Mouse (Mus musculus): ENCODE measurements around the gene Kctd15. TPM values are rescaled to one million over a fixed set of nuclear protein-coding genes. Genes with fewer than 3 reads are reported as not detected.

The Kctd15 gene
- total RNA-seq, 2 experiments from 2014 or later, result 16.0 to 16.2 TPM

- intact Hi-C loops (cut with DNase I), result loop anchor here (1.0 to 10.0 kb wide), 3 partner anchors 233 to 593 kb away; no protein-coding TSS in a partner anchor
- DNase-seq (ENCODE audit: low spot score in 2 of 2), result peak; percentile 91 to 95
These were observed 15.4 kb upstream of the Kctd15 start for GRCm38 (mm10) chr7:34671911-34672310.

GRCm38 (mm10) chr7:34670778-34671177, 14.2 kb upstream of the Kctd15 start:
- DNase-seq (ENCODE audit: low spot score in 2 of 2), result no peak
- intact Hi-C loops (cut with DNase I), result loop anchor here (10.0 kb wide), 1 partner anchor 594 kb away; no protein-coding TSS in a partner anchor

- DNase-seq (ENCODE audit: low spot score in 2 of 2), result no peak
- intact Hi-C loops (cut with DNase I), result no loop called here
These were observed 12.8 kb upstream of the Kctd15 start for GRCm38 (mm10) chr7:34669336-34669735.

- DNase-seq (ENCODE audit: low spot score in 2 of 2), result no peak
- intact Hi-C loops (cut with DNase I), result no loop called here
These were observed 11.3 kb upstream of the Kctd15 start for GRCm38 (mm10) chr7:34667874-34668273.

GRCm38 (mm10) chr7:34663145-34663544, 6.6 kb upstream of the Kctd15 start:
- no peak for DNase-seq (ENCODE audit: low spot score in 2 of 2)
- intact Hi-C loops (cut with DNase I), result no loop called here

- intact Hi-C loops (cut with DNase I), result no loop called here
- no peak for DNase-seq (ENCODE audit: low spot score in 2 of 2)
These were observed 5.7 kb upstream of the Kctd15 start for GRCm38 (mm10) chr7:34662227-34662626.

- intact Hi-C loops (cut with DNase I), result loop anchor here (5.0 kb wide), 1 partner anchor 167 kb away; no protein-coding TSS in a partner anchor
- DNase-seq (ENCODE audit: low spot score in 2 of 2), result no peak
These were observed 3.0 kb upstream of the Kctd15 start for GRCm38 (mm10) chr7:34659386-34660085.

- intact Hi-C loops (cut with DNase I), result loop anchor here (5.0 kb wide), 1 partner anchor 163 kb away; no protein-coding TSS in a partner anchor
- peak; percentile 86 for DNase-seq (ENCODE audit: low spot score in 2 of 2)
These were observed 1.3 kb downstream of the Kctd15 start for GRCm38 (mm10) chr7:34655086-34655839.

GRCm38 (mm10) chr7:34654441-34655085, 2.0 kb downstream of the Kctd15 start:
- intact Hi-C loops (cut with DNase I), result loop anchor here (5.0 kb wide), 1 partner anchor 162 kb away; no protein-coding TSS in a partner anchor

GRCm38 (mm10) chr7:34653731-34654440, 2.6 kb downstream of the Kctd15 start:
- intact Hi-C loops (cut with DNase I), result no loop called here
- DNase-seq (ENCODE audit: low spot score in 2 of 2), result no peak

More at GRCm38 (mm10) chr7:34654441-34655085, 2.0 kb downstream of the Kctd15 start:
- DNase-seq (ENCODE audit: low spot score in 2 of 2), result peak in 1 of 2 experiments; percentile 56

GRCm38 (mm10) chr7:34652751-34653502, 3.6 kb downstream of the Kctd15 start:
- no peak for DNase-seq (ENCODE audit: low spot score in 2 of 2)
- intact Hi-C loops (cut with DNase I), result no loop called here

- intact Hi-C loops (cut with DNase I), result no loop called here
These were observed 5.2 kb downstream of the Kctd15 start for GRCm38 (mm10) chr7:34651381-34651780.

GRCm38 (mm10) chr7:34647052-34647451, 9.5 kb downstream of the Kctd15 start:
- peak in 1 of 2 experiments; percentile 47 for DNase-seq (ENCODE audit: low spot score in 2 of 2)
- intact Hi-C loops (cut with DNase I), result no loop called here

More at GRCm38 (mm10) chr7:34651381-34651780, 5.2 kb downstream of the Kctd15 start:
- no peak for DNase-seq (ENCODE audit: low spot score in 2 of 2)

- intact Hi-C loops (cut with DNase I), result no loop called here
- DNase-seq (ENCODE audit: low spot score in 2 of 2), result no peak
These were observed 10.3 kb downstream of the Kctd15 start for GRCm38 (mm10) chr7:34646144-34646795.

GRCm38 (mm10) chr7:34645623-34646022, 10.9 kb downstream of the Kctd15 start:
- intact Hi-C loops (cut with DNase I), result no loop called here
- DNase-seq (ENCODE audit: low spot score in 2 of 2), result no peak

- DNase-seq (ENCODE audit: low spot score in 2 of 2), result no peak
- intact Hi-C loops (cut with DNase I), result no loop called here
These were observed 11.9 kb downstream of the Kctd15 start for GRCm38 (mm10) chr7:34644591-34644990.

- intact Hi-C loops (cut with DNase I), result no loop called here
- DNase-seq (ENCODE audit: low spot score in 2 of 2), result no peak
These were observed 13.2 kb downstream of the Kctd15 start for GRCm38 (mm10) chr7:34643329-34643728.

- intact Hi-C loops (cut with DNase I), result no loop called here
- no peak for DNase-seq (ENCODE audit: low spot score in 2 of 2)
These were observed 14.6 kb downstream of the Kctd15 start for GRCm38 (mm10) chr7:34641968-34642367.

Measured in left cerebral cortex, postnatal 14 days (tissue).